Mouse (Mus musculus) lung, postnatal 0 days (tissue): ENCODE measurements around the gene F2rl2. TPM values are rescaled to one million over a fixed set of nuclear protein-coding genes. Genes with fewer than 3 reads are reported as not detected.
A peak's percentile ranks its signal among the peaks of the same experiment; 100 is the strongest.

Experiments used
- ATAC-seq: fragments of 200-750 bp; cut with Nextera tagmentation; 2 replicates; pipeline ENCODE4 v1.8.0; 2017; ENCODE audit warnings: moderate library complexity
- DNase-seq: peaks from one replicate; pipeline ENCODE4 v3.0.0-alpha.2; 2016; ENCODE audit warnings: low spot score
- H3K27ac ChIP-seq: fragments of 300-500 bp; sonication (generic); 2 replicates; pipeline ENCODE4 v1.5.1; 2014; ENCODE audit warnings: antibody characterized with exemption, mild to moderate bottlenecking, low read length, mixed read lengths
- H3K27me3 ChIP-seq: fragments of 300-500 bp; sonication (generic); replicated peaks from 2 replicates; pipeline ENCODE4 v1.6.1; 2014; ENCODE audit warnings: low read length, mixed read lengths; ENCODE audit not compliant: insufficient read depth
- H3K36me3 ChIP-seq: fragments of 300-500 bp; sonication (generic); 2 replicates; pipeline ENCODE4 v1.6.1; 2014; ENCODE audit warnings: low read length, mixed read lengths; ENCODE audit not compliant: insufficient read depth
- H3K4me1 ChIP-seq: fragments of 300-500 bp; sonication (generic); 2 replicates; pipeline ENCODE4 v1.6.1; 2014; ENCODE audit warnings: antibody characterized with exemption, low read depth, low read length, mixed read lengths; ENCODE audit not compliant: insufficient read depth
- H3K4me2 ChIP-seq: fragments of 300-500 bp; sonication (generic); replicated peaks from 2 replicates; pipeline ENCODE4 v1.6.1; 2014; ENCODE audit warnings: low read depth, mild to moderate bottlenecking, low read length, moderate library complexity, mixed read lengths
- H3K4me3 ChIP-seq: fragments of 300-500 bp; sonication (generic); 2 replicates; pipeline ENCODE4 v1.5.1; 2014; ENCODE audit warnings: low read depth, low read length
- H3K9ac ChIP-seq: fragments of 300-500 bp; sonication (generic); replicated peaks from 2 replicates; pipeline ENCODE4 v1.6.1; 2014; ENCODE audit warnings: low read depth, mild to moderate bottlenecking
- H3K9me3 ChIP-seq: fragments of 300-500 bp; sonication (generic); 2 replicates; pipeline ENCODE4 v1.6.1; 2016; ENCODE audit warnings: low read length, mixed read lengths
- CTCF ChIP-seq: IDR thresholded peaks from 2 replicates; pipeline ENCODE4 v1.5.1; 2016; ENCODE audit warnings: antibody characterized with exemption, mild to moderate bottlenecking
- EP300 ChIP-seq: IDR thresholded peaks from 2 replicates; pipeline ENCODE4 v1.6.1; 2016; ENCODE audit warnings: antibody characterized with exemption, mild to moderate bottlenecking, control low read depth
- WGBS: fragments of 180-500 bp; shearing (Covaris S2); extraction: QIAGEN DNeasy Blood & Tissue Kit; methylation state at CpG from one replicate; pipeline ENCODE4 v1.1.7; 2014; 5-methylcytosine and 5-hydroxymethylcytosine counted together
- polyA plus RNA-seq: library from polyadenylated mRNA; unstranded; fragments of >200 nt; fragmentation: Nextera tagmentation; extraction: Ambion mirVana; gene quantifications from 2 replicates; pipeline ENCODE4 v1.2.1, GENCODE M21; 2015

F2rl2 gene
- polyA plus RNA-seq, 1 experiment from 2014 or later: 1.4 TPM

DNA sequence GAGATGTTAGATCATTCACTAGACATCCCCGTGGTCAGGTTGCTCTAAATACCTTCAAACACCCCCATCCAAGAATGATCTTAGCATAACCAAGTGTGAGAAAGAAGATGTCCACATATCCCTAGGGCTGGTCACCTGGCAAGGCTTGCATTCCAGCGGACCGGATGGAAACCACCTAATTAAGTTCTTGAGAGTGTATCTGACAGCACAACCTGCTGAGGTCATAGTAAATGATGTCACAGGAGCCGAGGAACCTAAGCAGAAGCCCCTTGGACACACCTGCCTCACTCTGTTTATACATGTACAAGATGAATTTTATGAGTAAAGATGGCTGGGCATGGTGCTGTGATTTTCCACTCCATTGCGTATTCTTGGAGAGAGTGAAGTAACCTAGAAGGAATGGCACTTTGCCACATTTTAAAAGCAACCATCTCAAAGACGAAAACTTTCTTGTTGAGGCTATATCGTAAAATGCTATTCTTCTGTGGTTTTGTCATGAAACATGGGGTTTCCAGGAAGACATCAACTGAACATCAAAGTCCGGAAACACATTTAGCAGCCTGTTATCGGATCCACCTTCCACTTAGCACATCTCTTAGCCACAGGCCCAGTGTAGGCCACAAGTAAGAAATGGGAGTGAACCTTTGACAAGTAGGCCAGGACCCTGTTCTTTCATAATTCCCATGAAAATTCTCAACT lies 16.1 kb downstream of the F2rl2 start:
- Histone ChIP-seq H3K4me3 (no peak overlapping the region), H3K4me1 (no peaks in the 10 kb centered on the region), H3K27me3 (no peaks in the 10 kb centered on the region), H3K4me2 (no peak overlapping the region), H3K36me3 (no peaks in the 10 kb centered on the region), H3K27ac (no peak overlapping the region), H3K9me3 (no peaks in the 10 kb centered on the region), H3K9ac (no peak overlapping the region)
- WGBS: 86% methylated on average over 9 of the region's 9 CpGs
- no peak for TF ChIP-seq CTCF
- TF ChIP-seq EP300: no peak
- ATAC-seq (no peak), DNase-seq (no peak)

GRCm38 (mm10) chr13:95714271-95714975 lies 17.8 kb downstream of the F2rl2 start:
- ATAC-seq: no peak
- 46% methylated on average over 3 of the region's 3 CpGs for WGBS
- Histone ChIP-seq H3K27me3 (no peaks in the 10 kb centered on the region), H3K4me1 (no peaks in the 10 kb centered on the region), H3K9ac (no peak overlapping the region), H3K36me3 (no peaks in the 10 kb centered on the region), H3K4me3 (no peak overlapping the region), H3K9me3 (no peaks in the 10 kb centered on the region), H3K4me2 (no peak overlapping the region), H3K27ac (no peak overlapping the region)
- TF ChIP-seq EP300 (no peak), CTCF (no peak)
- no peak for DNase-seq

DNA sequence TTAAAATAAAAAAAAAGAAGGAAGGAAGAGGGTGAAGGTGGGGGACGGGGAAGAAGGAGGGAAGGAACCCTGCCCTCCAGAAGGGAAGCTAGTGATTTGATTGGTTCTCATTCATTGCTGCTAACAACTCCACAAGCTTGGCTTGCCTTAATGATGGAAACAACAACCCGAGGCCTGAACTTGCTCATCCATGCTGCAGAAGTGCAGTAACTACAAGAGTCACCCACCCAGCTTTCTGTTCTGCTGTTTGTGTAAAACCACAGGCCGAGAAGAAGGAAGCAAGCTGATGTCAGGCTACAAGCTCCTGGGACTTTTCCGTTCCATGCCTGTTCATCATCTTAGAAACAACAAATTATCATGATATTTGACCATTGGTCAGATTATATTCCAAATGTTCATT lies 18.7 kb downstream of the F2rl2 start:
- ATAC-seq: no peak
- Histone ChIP-seq H3K27ac (no peak overlapping the region), H3K4me3 (no peak overlapping the region), H3K9ac (no peak overlapping the region), H3K4me2 (no peak overlapping the region), H3K36me3 (no peaks in the 10 kb centered on the region), H3K4me1 (no peaks in the 10 kb centered on the region), H3K27me3 (no peaks in the 10 kb centered on the region), H3K9me3 (no peaks in the 10 kb centered on the region)
- 59% methylated on average over 4 of the region's 4 CpGs for WGBS
- TF ChIP-seq EP300: no peak
- no peak for TF ChIP-seq CTCF
- no peak for DNase-seq

- ATAC-seq (peak; percentile 89), DNase-seq (peak; percentile 93)
- H3K9me3 ChIP-seq: no peaks in the 10 kb centered on the region
- 47% methylated on average over 14 of the region's 14 CpGs for WGBS
- no peaks in the 10 kb centered on the region for H3K27me3 ChIP-seq
- no peaks in the 10 kb centered on the region for H3K4me1 ChIP-seq
- no peak overlapping the region for H3K9ac ChIP-seq
- no peak overlapping the region for H3K27ac ChIP-seq
- TF ChIP-seq CTCF (peak; percentile 90), EP300 (peak; percentile 58; the same call in 1 of the 2 replicates)
- H3K4me3 ChIP-seq: peak overlapping the region; percentile 22; the same call in 1 of the 2 replicates
- no peaks in the 10 kb centered on the region for H3K36me3 ChIP-seq
- H3K4me2 ChIP-seq: peak overlapping the region; percentile 47
Observed at GRCm38 (mm10) chr13:95719320-95720232, 22.9 kb downstream of the F2rl2 start.

GRCm38 (mm10) chr13:95730491-95730890 lies 33.8 kb downstream of the F2rl2 start:
- no peaks in the 10 kb centered on the region for H3K27me3 ChIP-seq
- H3K9ac ChIP-seq: no peak overlapping the region
- H3K4me2 ChIP-seq: no peak overlapping the region
- DNase-seq: peak; percentile 10
- WGBS: 84% methylated on average over 4 of the region's 4 CpGs
- TF ChIP-seq EP300 (no peak), CTCF (no peak)
- H3K9me3 ChIP-seq: no peaks in the 10 kb centered on the region
- ATAC-seq: 0 out of 2 replicates have a peak, but pooled peaks have one; percentile 23
- H3K4me3 ChIP-seq: no peak overlapping the region
- no peaks in the 10 kb centered on the region for H3K36me3 ChIP-seq
- no peak overlapping the region for H3K27ac ChIP-seq
- H3K4me1 ChIP-seq: no peaks in the 10 kb centered on the region

- Histone ChIP-seq H3K4me2 (no peak overlapping the region), H3K4me1 (peaks cover 5% of the 10 kb centered on the region; the same call in 1 of the 2 replicates), H3K9ac (no peak overlapping the region), H3K27ac (no peak overlapping the region), H3K9me3 (no peaks in the 10 kb centered on the region), H3K4me3 (no peak overlapping the region), H3K27me3 (no peaks in the 10 kb centered on the region), H3K36me3 (no peaks in the 10 kb centered on the region)
- ATAC-seq (no peak), DNase-seq (no peak)
- 59% methylated on average over 5 of the region's 5 CpGs for WGBS
- TF ChIP-seq EP300 (no peak), CTCF (peak; percentile 61)
Observed at GRCm38 (mm10) chr13:95739651-95740050, 43.0 kb downstream of the F2rl2 start.
